In the genomic region with DNA sequence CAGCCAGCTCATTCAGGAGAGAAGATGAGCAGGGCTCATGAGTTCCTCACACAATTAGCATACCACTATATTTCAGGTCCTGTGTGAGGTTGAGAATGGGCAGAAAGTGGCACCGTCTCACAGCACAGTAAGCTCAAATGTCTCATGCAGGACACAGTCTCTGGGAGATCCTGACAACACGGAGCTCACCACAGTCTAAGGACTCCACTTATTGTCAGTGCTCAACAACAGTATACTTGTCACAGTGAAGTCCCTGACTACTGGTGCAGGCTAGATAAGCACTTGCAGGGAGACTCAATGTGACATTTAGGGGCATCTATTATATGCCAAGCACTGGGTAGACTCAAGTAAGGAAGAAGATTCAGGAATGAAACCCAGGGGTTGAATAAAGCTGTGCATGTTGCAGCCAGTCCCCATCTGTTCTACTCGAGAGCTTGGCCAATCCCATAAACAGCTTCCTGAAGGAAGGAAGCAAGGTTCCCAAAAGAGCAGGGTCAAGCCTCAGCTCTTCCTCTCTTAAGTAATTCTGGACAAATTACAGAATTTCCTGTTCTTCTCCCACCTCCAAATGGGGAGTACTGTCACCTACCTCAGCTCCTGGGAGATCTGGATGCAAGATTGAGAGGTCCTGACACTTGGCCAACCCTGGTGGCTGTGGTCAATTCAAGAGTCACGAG, we compare ENCODE assay signal across 9 mouse cellular contexts. TPM values are rescaled to one million over a fixed set of nuclear protein-coding genes. Genes with fewer than 3 reads are reported as not detected.
DNase-seq lines count a peak whose midpoint lies in the region; ATAC-seq and TF ChIP-seq lines count a peak whose summit lies in the region.
"Had no signal": no experiment of that assay in that cellular context is flagged by ENCODE, and none has a peak within 500 bp of the region (broad histone marks: within the 10 kb centered on the region; RNA-seq: fewer than 3 reads in every experiment).

No protein-coding gene starts in this region.

- no peak overlapping the region for H3K9ac ChIP-seq in heart, embryonic 15.5 days
- H3K9ac ChIP-seq in hindbrain, embryonic 14.5 days, result peak overlapping the region; percentile 76
- 0 out of 2 replicates have a peak overlapping the region, but pooled peaks have one; percentile 32 for H3K9ac ChIP-seq in midbrain, embryonic 12.5 days (replicated peaks)

- no peak overlapping the region for H3K4me3 ChIP-seq in heart, embryonic 15.5 days
- H3K4me3 ChIP-seq in cortical plate, adult 2 months (ENCODE audit: insufficient read depth, low read length), result peak overlapping the region; percentile 52
- peak overlapping the region; percentile 45 for H3K4me3 ChIP-seq in hindbrain, embryonic 14.5 days (replicated peaks; ENCODE audit: low read length)
- H3K4me3 ChIP-seq in midbrain, embryonic 12.5 days, result peak overlapping the region; percentile 21

- 65% methylated on average over 4 of the region's 4 CpGs for WGBS in heart, embryonic 15.5 days
- WGBS in hindbrain, embryonic 14.5 days, result 74% methylated on average over 4 of the region's 4 CpGs
- WGBS in midbrain, embryonic 12.5 days, result 70% methylated on average over 4 of the region's 4 CpGs

- 0 out of 2 replicates have a peak overlapping the region, but pooled peaks have one; percentile 12 for H3K4me2 ChIP-seq in heart, embryonic 15.5 days
- peak overlapping the region; percentile 81 for H3K4me2 ChIP-seq in hindbrain, embryonic 14.5 days (replicated peaks)
- peak overlapping the region; percentile 70 for H3K4me2 ChIP-seq in midbrain, embryonic 12.5 days (replicated peaks)

- no peaks in the 10 kb centered on the region for H3K36me3 ChIP-seq in heart, embryonic 15.5 days
- 0 out of 2 replicates have a peak, but pooled peaks cover 4% of the 10 kb centered on the region for H3K36me3 ChIP-seq in hindbrain, embryonic 14.5 days (replicated peaks; ENCODE audit: control insufficient read depth, insufficient read depth)
- 0 out of 2 replicates have a peak, but pooled peaks cover 6% of the 10 kb centered on the region for H3K36me3 ChIP-seq in midbrain, embryonic 12.5 days

- ATAC-seq in heart, embryonic 15.5 days (replicated peaks; ENCODE audit: insufficient number of reproducible peaks, insufficient read depth, low FRiP score, low read depth), result no peak
- no peak for ATAC-seq in hindbrain, embryonic 14.5 days (ENCODE audit: low FRiP score)
- ATAC-seq in midbrain, embryonic 12.5 days (ENCODE audit: low FRiP score, low read depth), result no peak
- ATAC-seq: CD4-positive, CD25-positive, alpha-beta regulatory T cell, adult 4 months had no signal

- no peaks in the 10 kb centered on the region for H3K9me3 ChIP-seq in heart, embryonic 15.5 days (replicated peaks)
- no peaks in the 10 kb centered on the region for H3K9me3 ChIP-seq in hindbrain, embryonic 14.5 days (ENCODE audit: control insufficient read depth, low read length)
- no peaks in the 10 kb centered on the region for H3K9me3 ChIP-seq in midbrain, embryonic 12.5 days

- H3K4me1 ChIP-seq in heart, embryonic 15.5 days (replicated peaks), result peaks cover 37% of the 10 kb centered on the region
- peaks cover 19% of the 10 kb centered on the region for H3K4me1 ChIP-seq in cortical plate, adult 2 months (ENCODE audit: control insufficient read depth, insufficient read depth, low read length)
- peaks cover 49% of the 10 kb centered on the region for H3K4me1 ChIP-seq in hindbrain, embryonic 14.5 days (replicated peaks; ENCODE audit: control insufficient read depth, insufficient read depth, low read length)
- peaks cover 55% of the 10 kb centered on the region for H3K4me1 ChIP-seq in midbrain, embryonic 12.5 days

- no peaks in the 10 kb centered on the region for H3K27me3 ChIP-seq in heart, embryonic 15.5 days
- H3K27me3 ChIP-seq in hindbrain, embryonic 14.5 days (ENCODE audit: control insufficient read depth, insufficient read depth, low read length), result no peaks in the 10 kb centered on the region
- no peaks in the 10 kb centered on the region for H3K27me3 ChIP-seq in midbrain, embryonic 12.5 days

- H3K27ac ChIP-seq in heart, embryonic 15.5 days, result peak overlapping the region; percentile 24
- no peak overlapping the region for H3K27ac ChIP-seq in cortical plate, adult 2 months (ENCODE audit: insufficient read depth, low read length)
- H3K27ac ChIP-seq in hindbrain, embryonic 14.5 days, result peak overlapping the region; percentile 82; the same call in 1 of the 2 replicates
- H3K27ac ChIP-seq in midbrain, embryonic 12.5 days (replicated peaks), result peak overlapping the region; percentile 73; the same call in 1 of the 2 replicates

- no peak for TF ChIP-seq CTCF in cortical plate, adult 2 months (IDR thresholded peaks at IDR 0.05; ENCODE audit: extremely low read depth, insufficient read depth, low read length)

- DNase-seq in heart, adult 18-20 months, result no peak
- no peak for DNase-seq in hindbrain, embryonic 14.5 days (ENCODE audit: low spot score)
- DNase-seq in adrenal gland, adult (ENCODE audit: inconsistent age in 2 of 2, low spot score in 1 of 2), result no peak
- no peak for DNase-seq in layer of hippocampus, adult 18-20 months (ENCODE audit: low spot score in 2 of 2)
- DNase-seq in urinary bladder, postnatal 4 days (ENCODE audit: low spot score in 2 of 2), result no peak

- no peak for TF ChIP-seq POLR2A in cortical plate, adult 2 months (IDR thresholded peaks at IDR 0.05; ENCODE audit: extremely low read depth, insufficient read depth, low read length)

RNA-seq across cellular contexts. Expression of gene Naif1, which starts 20.9 kb away (rescaled TPM):
- 4.0 and 5.1 TPM in 2 replicates for polyA plus RNA-seq in heart, embryonic 15.5 days (2015; fragmentation: Nextera tagmentation; extraction: Ambion mirVana)
- total RNA-seq in heart, adult 18-20 months (2021), result 1 to 10 TPM; 3.0 to 3.1 TPM
- polyA plus RNA-seq in cortical plate, adult 2 months (2012; rRNA removed), result 3.2 and 3.4 TPM in 2 replicates
- polyA plus RNA-seq in hindbrain, embryonic 14.5 days (2014; fragmentation: Nextera tagmentation; extraction: Ambion mirVana), result 5.3 TPM in 2 replicates
- 5.2 and 6.4 TPM in 2 replicates for polyA plus RNA-seq in midbrain, embryonic 12.5 days (2016; fragmentation: Nextera tagmentation; extraction: Ambion mirVana)
- 1 to 10 TPM; 4.6 to 4.8 TPM for total RNA-seq in layer of hippocampus, adult 18-20 months (2021)

RNA-seq across cellular contexts. Expression of gene Slc25a25, which starts 21.9 kb away (rescaled TPM):
- 9.1 and 12.1 TPM in 2 replicates for polyA plus RNA-seq in heart, embryonic 15.5 days (2015; fragmentation: Nextera tagmentation; extraction: Ambion mirVana)
- total RNA-seq in heart, adult 18-20 months (2021), result 10 to 100 TPM in 1 of 2 experiments, 1 to 10 TPM in 1; 8.4 to 11.5 TPM
- polyA plus RNA-seq in cortical plate, adult 2 months (2012; rRNA removed), result 44.7 and 49.1 TPM in 2 replicates
- polyA plus RNA-seq in hindbrain, embryonic 14.5 days (2014; fragmentation: Nextera tagmentation; extraction: Ambion mirVana), result 39.2 and 42.9 TPM in 2 replicates
- 40.0 TPM in 2 replicates for polyA plus RNA-seq in midbrain, embryonic 12.5 days (2016; fragmentation: Nextera tagmentation; extraction: Ambion mirVana)
- 10 to 100 TPM; 57.2 to 59.5 TPM for total RNA-seq in layer of hippocampus, adult 18-20 months (2021)

RNA-seq across cellular contexts. Expression of gene Ptges2, which starts 33.7 kb away (rescaled TPM):
- 38.2 and 41.8 TPM in 2 replicates for polyA plus RNA-seq in heart, embryonic 15.5 days (2015; fragmentation: Nextera tagmentation; extraction: Ambion mirVana)
- 10 to 100 TPM; 60.2 to 68.5 TPM for total RNA-seq in heart, adult 18-20 months (2021)
- 57.9 and 63.4 TPM in 2 replicates for polyA plus RNA-seq in cortical plate, adult 2 months (2012; rRNA removed)
- polyA plus RNA-seq in hindbrain, embryonic 14.5 days (2014; fragmentation: Nextera tagmentation; extraction: Ambion mirVana), result 58.1 and 58.9 TPM in 2 replicates
- polyA plus RNA-seq in midbrain, embryonic 12.5 days (2016; fragmentation: Nextera tagmentation; extraction: Ambion mirVana), result 27.2 and 28.6 TPM in 2 replicates
- 10 to 100 TPM; 35.1 to 41.4 TPM for total RNA-seq in layer of hippocampus, adult 18-20 months (2021)

RNA-seq across cellular contexts. Expression of gene Lcn2, which starts 41.3 kb away (rescaled TPM):
- 2.2 and 2.8 TPM in 2 replicates for polyA plus RNA-seq in heart, embryonic 15.5 days (2015; fragmentation: Nextera tagmentation; extraction: Ambion mirVana)
- total RNA-seq in heart, adult 18-20 months (2021), result 1 to 10 TPM; 4.8 to 5.6 TPM
- polyA plus RNA-seq in cortical plate, adult 2 months (2012; rRNA removed), result 0.25 and 0.58 TPM in 2 replicates
- polyA plus RNA-seq in hindbrain, embryonic 14.5 days (2014; fragmentation: Nextera tagmentation; extraction: Ambion mirVana), result 0.78 and 1.3 TPM in 2 replicates
- polyA plus RNA-seq in midbrain, embryonic 12.5 days (2016; fragmentation: Nextera tagmentation; extraction: Ambion mirVana), result 0.60 TPM in 2 replicates
- total RNA-seq in layer of hippocampus, adult 18-20 months (2021), result under 1 TPM in 1 of 2 experiments, not detected in 1; 0.51 TPM
- polyA plus RNA-seq: CD4-positive, CD25-positive, alpha-beta regulatory T cell, adult 4 months had no signal

RNA-seq across cellular contexts. Expression of gene 1110008P14Rik, which starts 47.6 kb away (rescaled TPM):
- 43.9 and 46.0 TPM in 2 replicates for polyA plus RNA-seq in heart, embryonic 15.5 days (2015; fragmentation: Nextera tagmentation; extraction: Ambion mirVana)
- total RNA-seq in heart, adult 18-20 months (2021), result 10 to 100 TPM; 43.2 to 50.5 TPM
- polyA plus RNA-seq in cortical plate, adult 2 months (2012; rRNA removed), result 931 and 1,007 TPM in 2 replicates
- polyA plus RNA-seq in hindbrain, embryonic 14.5 days (2014; fragmentation: Nextera tagmentation; extraction: Ambion mirVana), result 170 and 175 TPM in 2 replicates
- polyA plus RNA-seq in midbrain, embryonic 12.5 days (2016; fragmentation: Nextera tagmentation; extraction: Ambion mirVana), result 57.5 and 61.1 TPM in 2 replicates
- 100 to 1,000 TPM; 153 to 155 TPM for total RNA-seq in layer of hippocampus, adult 18-20 months (2021)

Comparison
In these comparisons a context has a peak if more than half of its experiments do, and no peak if none do; other contexts are left out.
1. H3K4me2 ChIP-seq: peak in every context shown above with its lines; median percentile 81 in hindbrain, embryonic 14.5 days; 70 in midbrain, embryonic 12.5 days; 12 in heart, embryonic 15.5 days.